Mouse (Mus musculus) neutrophil, adult 5-6 weeks (primary cell): ENCODE measurements around the gene Tsr2. TPM values are rescaled to one million over a fixed set of nuclear protein-coding genes. Genes with fewer than 3 reads are reported as not detected.

ENCODE experiments used
- ATAC-seq: fragments of 151-379, 151-347 bp; 2 replicates; pipeline ENCODE4 v1.8.0; 2017; ENCODE audit warnings: mild to moderate bottlenecking, moderate TSS enrichment; ENCODE audit not compliant: insufficient number of reproducible peaks, poor library complexity, low FRiP score, severe bottlenecking; ENCODE audit errors: extremely low read depth
- total RNA-seq: library from RNA; stranded (forward); fragments of 200-1000 nt; gene quantifications from 2 replicates; pipeline ENCODE4 v1.2.3, GENCODE M21; 2017

The Tsr2 gene
- total RNA-seq, 1 experiment from 2014 or later, result 15.4 TPM

- ATAC-seq, result no peak
Observed at GRCm38 (mm10) chrX:151047431-151048058, 48.8 kb downstream of the Tsr2 start.

DNA sequence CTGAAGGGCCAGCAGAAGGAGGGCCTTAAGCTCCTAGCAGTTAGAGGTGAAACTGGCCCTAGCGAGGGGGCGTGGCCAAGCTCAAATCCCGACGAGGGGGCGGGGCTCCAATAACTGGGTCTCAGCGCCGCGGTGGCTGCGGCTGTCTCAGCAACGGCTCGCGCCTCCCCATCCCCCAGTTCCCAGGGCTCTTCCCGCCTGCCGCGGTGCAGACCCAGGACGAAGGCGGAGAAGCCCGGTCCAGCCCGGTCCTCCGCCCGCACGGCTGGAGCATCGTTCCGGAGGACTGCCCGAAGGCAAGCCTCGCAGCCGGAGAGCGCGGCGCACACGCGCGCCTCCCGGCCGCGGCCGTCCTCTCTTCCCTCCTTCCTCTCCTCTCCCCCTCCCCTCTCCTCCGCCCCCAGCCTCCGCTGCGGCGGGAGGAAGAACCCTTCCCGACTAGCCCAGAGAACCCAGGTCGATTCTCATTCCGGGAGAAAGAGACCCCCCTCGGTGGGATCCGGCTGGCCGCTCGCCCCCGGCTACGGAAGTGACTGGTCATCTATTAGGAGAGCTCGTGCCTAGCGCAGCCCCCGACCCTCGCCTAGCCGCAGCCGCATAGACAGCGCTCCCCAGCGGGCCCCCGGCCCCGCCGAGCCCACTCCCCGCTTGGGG, 49.4 kb downstream of the Tsr2 start:
- ATAC-seq, result no peak

GRCm38 (mm10) chrX:151046321-151046720, 50.0 kb downstream of the Tsr2 start:
- ATAC-seq, result no peak

GRCm38 (mm10) chrX:151045850-151046249, 50.5 kb downstream of the Tsr2 start, which contains the start of gene Fgd1:
Fgd1 (plus strand) TSS chrX:151046150.
- no peak for ATAC-seq

DNA sequence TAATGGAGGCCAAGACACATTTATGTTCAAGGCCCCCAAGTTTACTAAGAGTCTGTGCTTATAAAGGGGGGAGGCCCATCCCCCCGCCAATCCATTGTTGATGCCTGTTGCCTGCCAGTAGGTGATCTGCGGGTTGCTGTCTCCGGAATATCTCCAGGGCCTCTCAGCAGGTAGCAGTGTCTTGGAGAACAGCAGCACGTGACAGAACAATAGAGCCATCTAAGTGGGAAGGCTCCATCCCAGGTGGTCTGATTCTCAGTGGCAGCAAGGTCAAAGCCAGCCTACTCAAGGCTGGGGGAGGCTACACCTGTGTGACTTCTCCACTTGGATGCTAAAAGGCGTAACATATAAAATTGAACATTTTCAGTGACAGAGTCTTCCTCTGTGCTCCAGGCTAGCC, 55.1 kb downstream of the Tsr2 start:
- ATAC-seq, result no peak

Other genes starting within 250 kb of the Tsr2 start
- 27.9 and 34.9 TPM in 2 replicates for gene Gnl3l, start 79.2 kb downstream of the Tsr2 start, total RNA-seq
- gene Fgd1, start 50.4 kb downstream of the Tsr2 start, total RNA-seq, result not detected in 2 replicates
- gene Wnk3, start 101.5 kb upstream of the Tsr2 start, total RNA-seq, result not detected in 2 replicates
- gene Fam120c, start 247.6 kb upstream of the Tsr2 start, total RNA-seq, result 3.4 TPM in 2 replicates